Mouse (Mus musculus): Measurements from ENCODE around the gene Rad51c.

DNA sequence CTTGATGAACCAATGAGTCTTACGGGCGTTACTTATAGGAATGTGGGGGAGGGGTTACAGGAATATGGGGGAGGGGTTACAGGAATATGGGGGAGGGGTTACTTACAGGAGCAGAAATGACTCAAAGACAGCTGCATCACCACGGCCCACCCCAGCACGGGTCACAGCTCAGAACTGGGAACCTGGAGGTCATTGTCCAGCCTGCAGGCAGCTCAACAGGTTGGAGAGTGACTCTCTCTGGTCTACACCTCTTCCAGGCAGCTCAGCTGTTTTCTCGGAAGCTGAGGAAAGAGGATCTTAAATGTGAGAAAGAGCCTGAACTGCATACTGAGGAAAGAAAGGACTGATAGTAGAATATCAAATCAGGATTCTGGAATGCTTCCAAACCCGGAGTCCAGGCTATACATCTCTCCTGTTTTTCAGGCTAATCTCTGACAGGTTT lies 17.0 kb upstream of the Rad51c start:
- TF ChIP-seq POLR2A (IDR thresholded peaks at IDR 0.05; ENCODE audit: insufficient read depth, low read depth, low read length) (no peak), EP300 (IDR thresholded peaks at IDR 0.05; ENCODE audit: insufficient read depth, low read depth, low read length) (no peak)
